Mouse (Mus musculus): ENCODE data around the gene Gm12216. TPM values are rescaled to one million over a fixed set of nuclear protein-coding genes. Genes with fewer than 3 reads are reported as not detected.
"Not testable (repeated sequence)": the region's sequence is repeated elsewhere in the genome, so short reads cannot be mapped to it uniquely, and the experiment has no call there.

Gm12216 gene
- polyA plus RNA-seq, 1 experiment from 2014 or later = 0.16 TPM

- H3K27ac ChIP-seq = peak overlapping the region; percentile 87
- WGBS = 2% methylated on average over 33 of the region's 33 CpGs
Observed at GRCm38 (mm10) chr11:53890906-53891504, 31.9 kb upstream of the Gm12216 start.

GRCm38 (mm10) chr11:53890225-53890624 lies 31.2 kb upstream of the Gm12216 start:
- peak overlapping the region; percentile 68; the same call in 1 of the 2 replicates for H3K4me3 ChIP-seq
- peaks cover 13% of the 10 kb centered on the region for H3K27me3 ChIP-seq (ENCODE audit: poor library complexity, severe bottlenecking)
- no peak for DNase-seq (ENCODE audit: extremely low spot score, low spot score)
- peaks cover 35% of the 10 kb centered on the region for H3K4me1 ChIP-seq
- no peak overlapping the region for H3K27ac ChIP-seq
- 96% methylated on average over 2 of the region's 2 CpGs for WGBS
- H3K9me3 ChIP-seq = no peaks in the 10 kb centered on the region
- 0 out of 2 replicates have a peak, but pooled peaks cover 3% of the 10 kb centered on the region for H3K36me3 ChIP-seq (replicated peaks)

More at GRCm38 (mm10) chr11:53890906-53891504, 31.9 kb upstream of the Gm12216 start:
- Histone ChIP-seq H3K4me3 (peak overlapping the region; percentile 68), H3K27me3 (ENCODE audit: poor library complexity, severe bottlenecking) (peaks cover 13% of the 10 kb centered on the region), H3K9me3 (no peaks in the 10 kb centered on the region), H3K36me3 (replicated peaks) (0 out of 2 replicates have a peak, but pooled peaks cover 3% of the 10 kb centered on the region), H3K4me1 (peaks cover 35% of the 10 kb centered on the region)
- no peak for DNase-seq (ENCODE audit: extremely low spot score, low spot score)

- no peak for DNase-seq (ENCODE audit: extremely low spot score, low spot score)
- Histone ChIP-seq H3K27me3 (ENCODE audit: poor library complexity, severe bottlenecking) (peaks cover 13% of the 10 kb centered on the region), H3K9me3 (no peaks in the 10 kb centered on the region), H3K4me1 (peaks cover 35% of the 10 kb centered on the region), H3K4me3 (no peak overlapping the region), H3K36me3 (replicated peaks) (0 out of 2 replicates have a peak, but pooled peaks cover 10% of the 10 kb centered on the region), H3K27ac (no peak overlapping the region)
- WGBS = 78% methylated on average over 4 of the region's 4 CpGs
Observed at GRCm38 (mm10) chr11:53889091-53889645, 30.1 kb upstream of the Gm12216 start.

- 94% methylated on average over 4 of the region's 4 CpGs for WGBS
- DNase-seq (ENCODE audit: extremely low spot score, low spot score) = no peak
- Histone ChIP-seq H3K4me1 (peaks cover 35% of the 10 kb centered on the region), H3K27me3 (ENCODE audit: poor library complexity, severe bottlenecking) (peaks cover 13% of the 10 kb centered on the region), H3K36me3 (replicated peaks) (0 out of 2 replicates have a peak, but pooled peaks cover 10% of the 10 kb centered on the region), H3K9me3 (no peaks in the 10 kb centered on the region), H3K27ac (no peak overlapping the region), H3K4me3 (no peak overlapping the region)
Observed at GRCm38 (mm10) chr11:53888242-53888641, 29.2 kb upstream of the Gm12216 start.

DNA sequence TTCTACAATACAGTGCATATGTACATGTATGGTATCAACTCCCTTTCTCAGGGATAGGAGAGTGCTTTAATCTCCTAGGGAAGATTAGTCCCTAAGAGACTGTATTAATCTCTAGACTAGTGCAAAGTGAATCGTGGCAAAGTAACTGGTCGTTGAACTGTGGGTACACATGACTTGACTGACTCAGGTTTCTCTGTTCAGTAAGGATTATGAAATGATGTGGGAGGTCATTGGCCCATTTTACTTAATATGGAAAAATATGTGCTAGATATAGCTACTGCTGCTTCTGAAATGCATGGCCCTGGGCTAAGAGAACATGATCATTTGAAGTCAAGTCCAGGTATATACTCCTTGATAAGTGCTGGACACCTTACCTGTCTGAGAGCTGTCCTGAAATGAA lies 24.2 kb upstream of the Gm12216 start:
- WGBS = 94% methylated on average over 2 of the region's 2 CpGs
- Histone ChIP-seq H3K9me3 (no peaks in the 10 kb centered on the region), H3K4me1 (peaks cover 2% of the 10 kb centered on the region), H3K27me3 (ENCODE audit: poor library complexity, severe bottlenecking) (no peaks in the 10 kb centered on the region), H3K36me3 (replicated peaks) (0 out of 2 replicates have a peak, but pooled peaks cover 13% of the 10 kb centered on the region), H3K27ac (no peak overlapping the region), H3K4me3 (no peak overlapping the region)
- no peak for DNase-seq (ENCODE audit: extremely low spot score, low spot score)

- H3K4me1 ChIP-seq; H3K27me3 ChIP-seq (ENCODE audit: poor library complexity, severe bottlenecking); H3K27ac ChIP-seq; H3K36me3 ChIP-seq (replicated peaks); DNase-seq (ENCODE audit: extremely low spot score, low spot score); H3K9me3 ChIP-seq; H3K4me3 ChIP-seq: not testable (repeated sequence)
- 86% methylated on average over 5 of the region's 5 CpGs for WGBS
Observed at GRCm38 (mm10) chr11:53878096-53878495, 19.0 kb upstream of the Gm12216 start.

- WGBS = 83% methylated on average over 4 of the region's 4 CpGs
- Histone ChIP-seq H3K4me3 (no peak overlapping the region), H3K9me3 (no peaks in the 10 kb centered on the region), H3K4me1 (no peaks in the 10 kb centered on the region), H3K27ac (no peak overlapping the region), H3K36me3 (replicated peaks) (peaks cover 9% of the 10 kb centered on the region; the same call in 1 of the 2 replicates), H3K27me3 (ENCODE audit: poor library complexity, severe bottlenecking) (no peaks in the 10 kb centered on the region)
- no peak for DNase-seq (ENCODE audit: extremely low spot score, low spot score)
Observed at GRCm38 (mm10) chr11:53876488-53876887, 17.4 kb upstream of the Gm12216 start.

GRCm38 (mm10) chr11:53874706-53875105 lies 15.7 kb upstream of the Gm12216 start:
- Histone ChIP-seq H3K4me1 (no peaks in the 10 kb centered on the region), H3K4me3 (no peak overlapping the region), H3K9me3 (no peaks in the 10 kb centered on the region), H3K27me3 (ENCODE audit: poor library complexity, severe bottlenecking) (no peaks in the 10 kb centered on the region), H3K27ac (no peak overlapping the region), H3K36me3 (replicated peaks) (peaks cover 14% of the 10 kb centered on the region; the same call in 1 of the 2 replicates)
- DNase-seq (ENCODE audit: extremely low spot score, low spot score) = no peak
- WGBS = 75% methylated on average over 4 of the region's 4 CpGs

DNA sequence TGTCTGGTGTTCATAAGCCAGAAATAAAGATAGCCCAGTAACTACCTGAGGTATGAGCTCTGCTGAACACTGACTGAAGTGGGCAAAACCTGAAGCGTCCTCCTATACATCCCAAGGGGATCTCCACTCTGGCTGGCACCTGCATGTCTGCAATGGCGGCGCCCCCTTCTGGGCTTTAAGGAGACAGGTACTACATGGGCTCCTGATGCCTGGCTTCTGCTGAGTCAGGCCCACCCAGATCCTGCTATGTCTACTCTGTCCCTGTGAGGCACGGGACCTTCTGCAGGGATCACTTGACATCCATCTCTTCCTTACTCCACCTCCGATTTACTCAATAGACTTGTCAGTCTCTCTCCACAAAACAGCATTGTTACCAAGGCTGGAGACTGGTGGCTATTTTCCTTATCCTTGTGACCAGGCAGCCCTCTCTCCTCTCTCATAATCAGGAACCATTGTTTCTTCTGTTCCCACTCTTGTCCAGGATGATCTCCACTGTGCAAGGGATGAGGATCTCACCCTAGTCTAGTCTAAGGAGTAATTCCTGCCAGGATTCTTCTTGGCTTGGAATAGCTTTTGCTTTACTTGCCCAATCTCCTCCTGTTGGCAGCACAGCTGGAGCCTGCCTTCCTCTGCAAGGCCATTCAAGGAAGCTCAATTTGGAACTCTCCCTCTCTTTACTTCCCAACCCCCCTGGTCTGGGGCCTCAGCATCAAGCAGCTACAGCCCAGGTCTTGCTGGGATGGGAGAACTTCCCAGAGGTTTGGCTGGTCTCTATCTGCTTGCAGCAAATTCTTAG lies 15.1 kb upstream of the Gm12216 start:
- not testable (repeated sequence) for H3K27ac ChIP-seq; H3K4me3 ChIP-seq; H3K27me3 ChIP-seq (ENCODE audit: poor library complexity, severe bottlenecking); DNase-seq (ENCODE audit: extremely low spot score, low spot score); H3K4me1 ChIP-seq; H3K9me3 ChIP-seq
- peaks cover 14% of the 10 kb centered on the region; the same call in 1 of the 2 replicates for H3K36me3 ChIP-seq (replicated peaks)
- 61% methylated on average over 5 of the region's 5 CpGs for WGBS

DNA sequence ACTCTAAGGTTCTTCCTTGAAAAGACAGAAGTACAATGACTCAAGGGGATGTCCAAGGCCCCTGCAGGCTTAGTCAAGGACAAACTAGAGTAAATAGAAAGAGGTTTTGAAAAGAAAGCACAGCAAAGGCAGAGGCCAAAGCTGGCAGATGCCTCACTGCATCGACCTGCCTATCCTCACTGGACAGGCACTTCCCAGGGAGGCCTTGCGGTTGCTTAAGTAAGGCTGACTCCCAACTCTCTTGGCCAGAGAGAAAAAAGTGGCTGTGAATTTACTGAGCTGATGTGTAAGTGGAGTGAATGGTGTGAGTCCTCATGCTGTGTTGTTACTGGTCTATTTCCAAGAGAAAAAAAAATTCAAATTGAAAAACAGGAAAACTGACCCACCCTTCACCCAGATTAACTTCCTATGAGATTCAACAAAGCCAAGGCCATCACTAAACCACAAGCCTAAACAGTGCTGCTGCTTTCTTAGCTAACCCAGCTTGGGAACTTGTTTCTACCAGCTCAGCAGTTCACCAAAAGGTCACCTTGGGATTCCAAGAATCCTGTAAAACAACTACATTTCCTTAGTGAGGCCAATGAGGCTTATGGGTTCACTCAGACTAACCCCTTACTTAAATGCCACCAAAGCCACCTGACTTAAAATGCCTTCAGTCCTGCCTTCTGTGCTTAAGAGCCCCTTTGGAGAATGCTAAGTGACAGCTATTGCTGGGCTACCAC lies 12.9 kb upstream of the Gm12216 start:
- WGBS = 90% methylated on average over 2 of the region's 2 CpGs
- DNase-seq (ENCODE audit: extremely low spot score, low spot score) = no peak

GRCm38 (mm10) chr11:53869172-53869571 lies 10.1 kb upstream of the Gm12216 start:
- Histone ChIP-seq H3K4me3 (no peak overlapping the region), H3K36me3 (replicated peaks) (peaks cover 14% of the 10 kb centered on the region; the same call in 1 of the 2 replicates), H3K27me3 (ENCODE audit: poor library complexity, severe bottlenecking) (no peaks in the 10 kb centered on the region), H3K27ac (no peak overlapping the region), H3K9me3 (no peaks in the 10 kb centered on the region), H3K4me1 (no peaks in the 10 kb centered on the region)
- WGBS = 90% methylated on average over 5 of the region's 5 CpGs
- no peak for DNase-seq (ENCODE audit: extremely low spot score, low spot score)

More for the DNA sequence above, 12.9 kb upstream of the Gm12216 start:
- Histone ChIP-seq H3K4me3 (no peak overlapping the region), H3K27me3 (ENCODE audit: poor library complexity, severe bottlenecking) (no peaks in the 10 kb centered on the region), H3K9me3 (no peaks in the 10 kb centered on the region), H3K27ac (no peak overlapping the region), H3K4me1 (no peaks in the 10 kb centered on the region), H3K36me3 (replicated peaks) (peaks cover 14% of the 10 kb centered on the region; the same call in 1 of the 2 replicates)

GRCm38 (mm10) chr11:53868323-53868722 lies 9.3 kb upstream of the Gm12216 start:
- not testable (repeated sequence) for DNase-seq (ENCODE audit: extremely low spot score, low spot score); H3K9me3 ChIP-seq; H3K27me3 ChIP-seq (ENCODE audit: poor library complexity, severe bottlenecking); H3K4me3 ChIP-seq; H3K27ac ChIP-seq; H3K4me1 ChIP-seq
- WGBS = 51% methylated on average over 5 of the region's 5 CpGs
- H3K36me3 ChIP-seq (replicated peaks) = peaks cover 14% of the 10 kb centered on the region; the same call in 1 of the 2 replicates
